ENCODE assay signal across 8 mouse cellular contexts in the genomic region with DNA sequence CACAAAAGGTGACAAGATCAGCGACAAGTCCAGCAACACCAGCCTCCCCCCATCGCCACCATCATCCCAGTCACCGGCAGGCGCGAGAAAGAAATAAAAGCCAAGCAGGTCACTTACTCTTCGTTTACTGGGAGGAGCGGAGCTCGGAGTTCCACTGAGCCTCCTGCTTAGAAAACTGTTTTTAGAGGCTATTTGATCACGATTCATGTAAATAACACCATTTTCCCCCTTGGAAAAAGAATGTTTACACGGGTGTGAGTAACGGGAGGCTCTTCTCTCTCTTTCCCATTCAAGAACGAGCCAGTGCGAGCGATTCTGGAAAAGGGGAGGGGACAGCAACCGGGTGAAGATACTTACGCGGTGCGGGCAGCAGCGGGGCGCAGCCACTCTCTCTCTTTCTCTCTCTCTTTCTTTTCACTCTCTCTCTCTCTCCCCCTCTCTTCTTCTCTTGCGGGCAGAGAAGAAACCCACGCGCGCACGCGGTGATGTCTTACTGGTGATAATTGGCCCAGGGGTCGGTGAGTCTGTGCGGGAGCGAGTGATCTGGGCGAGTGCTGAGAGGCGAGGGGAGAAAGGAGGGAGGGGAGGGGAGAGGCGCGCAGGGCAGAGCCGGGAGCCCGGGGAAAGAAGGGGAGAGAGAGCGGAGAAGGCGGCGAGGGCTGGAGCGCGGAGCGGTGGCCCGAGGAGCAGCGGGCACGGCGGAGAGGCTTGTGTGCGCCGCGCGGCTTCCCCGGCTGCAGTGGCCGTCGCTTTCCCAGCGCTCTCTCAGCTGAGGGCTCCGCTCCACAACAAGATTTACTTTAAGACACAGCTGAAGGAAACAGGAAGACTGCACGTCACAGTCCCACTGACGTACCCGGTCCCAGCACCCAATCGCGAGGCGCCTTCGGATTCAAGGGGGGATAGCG. TPM values are rescaled to one million over a fixed set of nuclear protein-coding genes. Genes with fewer than 3 reads are reported as not detected.
A peak's percentile ranks its signal among the peaks of the same experiment; 100 is the strongest.
DNase-seq lines count a peak whose midpoint lies in the region; ATAC-seq and TF ChIP-seq lines count a peak whose summit lies in the region.

TSS of gene Prox1 (minus strand) at position 804 of the 908 bp plus-strand sequence.

- H3K27me3 ChIP-seq in heart, embryonic 14.5 days (ENCODE audit: control insufficient read depth, insufficient read depth, low read length) = peaks cover under 1% of the 10 kb centered on the region; the same call in 1 of the 2 replicates
- H3K27me3 ChIP-seq in kidney, embryonic 15.5 days = peaks cover 88% of the 10 kb centered on the region
- peaks cover 74% of the 10 kb centered on the region for H3K27me3 ChIP-seq in limb, embryonic 14.5 days (ENCODE audit: control insufficient read depth, insufficient read depth, low read length)
- H3K27me3 ChIP-seq in midbrain, embryonic 15.5 days (replicated peaks) = peaks cover 22% of the 10 kb centered on the region

- TF ChIP-seq POLR2A in embryonic fibroblast, embryonic 13.5 days (IDR thresholded peaks at IDR 0.05; ENCODE audit: low read depth, low read length) = peak; percentile 48; the same call in 1 of the 2 replicates
- no peak for TF ChIP-seq POLR2A in limb, embryonic 14.5 days (IDR thresholded peaks at IDR 0.05; ENCODE audit: borderline replicate concordance, extremely low read depth, insufficient read depth, insufficient read length)

- H3K9me3 ChIP-seq in heart, embryonic 14.5 days (ENCODE audit: control insufficient read depth, low read length) = no peaks in the 10 kb centered on the region
- no peaks in the 10 kb centered on the region for H3K9me3 ChIP-seq in kidney, embryonic 15.5 days (replicated peaks)
- no peaks in the 10 kb centered on the region for H3K9me3 ChIP-seq in limb, embryonic 14.5 days (ENCODE audit: control insufficient read depth, low read length)
- H3K9me3 ChIP-seq in midbrain, embryonic 15.5 days = no peaks in the 10 kb centered on the region

- peak within 1 kb of the TSS; percentile 95 for H3K4me2 ChIP-seq in heart, embryonic 14.5 days (ENCODE audit: low read length)
- H3K4me2 ChIP-seq in kidney, embryonic 15.5 days = peak within 1 kb of the TSS; percentile 92
- H3K4me2 ChIP-seq in limb, embryonic 14.5 days (replicated peaks; ENCODE audit: low read depth, low read length, severe bottlenecking) = peak within 1 kb of the TSS; percentile 84
- peak within 1 kb of the TSS; percentile 95 for H3K4me2 ChIP-seq in midbrain, embryonic 15.5 days

- WGBS in heart, embryonic 14.5 days = under 1% methylated on average over 59 of the region's 62 CpGs
- WGBS in kidney, embryonic 15.5 days = under 1% methylated on average over 60 of the region's 62 CpGs
- 0% methylated on average over 62 of the region's 62 CpGs for WGBS in limb, embryonic 14.5 days
- WGBS in midbrain, embryonic 15.5 days = under 1% methylated on average over 62 of the region's 62 CpGs

- H3K4me1 ChIP-seq in embryonic fibroblast, embryonic 13.5 days (ENCODE audit: control insufficient read depth, insufficient read depth, low read length) = no peaks in the 10 kb centered on the region; the same call in 1 of the 2 replicates
- peaks cover 10 to 44% of the 10 kb centered on the region in 2 experiments; a peak in 3 of 4 replicates for H3K4me1 ChIP-seq in heart, embryonic 14.5 days (ENCODE audit: control insufficient read depth in 2 of 2, insufficient read depth in 2 of 2, low read length in 2 of 2)
- peaks cover 56% of the 10 kb centered on the region for H3K4me1 ChIP-seq in kidney, embryonic 15.5 days
- H3K4me1 ChIP-seq in limb, embryonic 14.5 days (ENCODE audit: control insufficient read depth, insufficient read depth, low read length) = peaks cover 14% of the 10 kb centered on the region
- peaks cover 54% of the 10 kb centered on the region for H3K4me1 ChIP-seq in midbrain, embryonic 15.5 days

- H3K9ac ChIP-seq in heart, embryonic 14.5 days (ENCODE audit: low read length) = peak within 1 kb of the TSS; percentile 96
- H3K9ac ChIP-seq in kidney, embryonic 15.5 days = peak within 1 kb of the TSS; percentile 44
- peak within 1 kb of the TSS; percentile 52 for H3K9ac ChIP-seq in limb, embryonic 14.5 days (ENCODE audit: low read depth, low read length, severe bottlenecking)
- H3K9ac ChIP-seq in midbrain, embryonic 15.5 days = peak within 1 kb of the TSS; percentile 52

- peak within 1 kb of the TSS; percentile 76 for H3K4me3 ChIP-seq in embryonic fibroblast, embryonic 13.5 days (ENCODE audit: insufficient read depth, low read length)
- peak within 1 kb of the TSS; percentile 83 to 84 for H3K4me3 ChIP-seq in heart, embryonic 14.5 days (ENCODE audit: control insufficient read depth in 1 of 2, insufficient read depth in 1 of 2, low read depth in 1 of 2, low read length in 2 of 2)
- H3K4me3 ChIP-seq in kidney, embryonic 15.5 days (replicated peaks) = peak within 1 kb of the TSS; percentile 65
- peak within 1 kb of the TSS; percentile 55 for H3K4me3 ChIP-seq in limb, embryonic 14.5 days (replicated peaks; ENCODE audit: low read length)
- H3K4me3 ChIP-seq in midbrain, embryonic 15.5 days = peak within 1 kb of the TSS; percentile 55

- peak; percentile 66 for ATAC-seq in CD4-positive, CD25-positive, alpha-beta regulatory T cell, adult 4 months
- peak; percentile 80 for ATAC-seq in heart, embryonic 14.5 days (ENCODE audit: insufficient number of reproducible peaks, insufficient read depth, low FRiP score, low read depth)
- peak; percentile 85 for ATAC-seq in kidney, embryonic 15.5 days (replicated peaks; ENCODE audit: low FRiP score)
- peak; percentile 88 for ATAC-seq in limb, embryonic 14.5 days (ENCODE audit: low FRiP score, low read depth)
- ATAC-seq in midbrain, embryonic 15.5 days (replicated peaks) = peak; percentile 88

- TF ChIP-seq CTCF in embryonic fibroblast, embryonic 13.5 days (IDR thresholded peaks at IDR 0.05; ENCODE audit: borderline replicate concordance, insufficient read depth, low read length) = no peak

- no peak within 1 kb of the TSS for H3K27ac ChIP-seq in embryonic fibroblast, embryonic 13.5 days (ENCODE audit: insufficient read depth, low read length)
- H3K27ac ChIP-seq in heart, embryonic 14.5 days (replicated peaks in 1 of 2; ENCODE audit: control insufficient read depth in 1 of 2, insufficient read depth in 1 of 2, low read depth in 2 of 2, low read length in 2 of 2) = peak within 1 kb of the TSS; percentile 96 to 97
- peak within 1 kb of the TSS; percentile 54; the same call in 1 of the 2 replicates for H3K27ac ChIP-seq in kidney, embryonic 15.5 days
- no peak within 1 kb of the TSS for H3K27ac ChIP-seq in limb, embryonic 14.5 days (replicated peaks; ENCODE audit: low read depth, low read length)
- peak within 1 kb of the TSS; percentile 83 for H3K27ac ChIP-seq in midbrain, embryonic 15.5 days

- no peaks in the 10 kb centered on the region for H3K36me3 ChIP-seq in heart, embryonic 14.5 days (ENCODE audit: control insufficient read depth, insufficient read depth, low read length)
- no peaks in the 10 kb centered on the region for H3K36me3 ChIP-seq in kidney, embryonic 15.5 days
- H3K36me3 ChIP-seq in limb, embryonic 14.5 days (ENCODE audit: control insufficient read depth, insufficient read depth, low read length) = no peaks in the 10 kb centered on the region
- H3K36me3 ChIP-seq in midbrain, embryonic 15.5 days (replicated peaks) = no peaks in the 10 kb centered on the region

- DNase-seq in adrenal gland, postnatal 4 days (ENCODE audit: low spot score in 2 of 2) = peak; percentile 29 to 60
- DNase-seq in limb, embryonic 14.5 days (ENCODE audit: low spot score) = peak; percentile 84
- DNase-seq in testis, postnatal 14 days (ENCODE audit: low spot score) = peak; percentile 38

RNA-seq across cellular contexts. Expression of gene Prox1, which starts in this region (rescaled TPM):
- polyA plus RNA-seq in CD4-positive, CD25-positive, alpha-beta regulatory T cell, adult 4 months (2017; shearing (Covaris generic)) = under 1 TPM; 0.11 to 0.20 TPM
- 10 to 100 TPM; 42.7 to 52.3 TPM for total RNA-seq in adrenal gland, postnatal 4 days (2021)
- 0.23 and 0.35 TPM in 2 replicates for polyA plus RNA-seq in embryonic fibroblast, embryonic 13.5 days (2011; ENCODE audit: insufficient read length, low read depth, missing spikeins)
- polyA plus RNA-seq in heart, embryonic 14.5 days (2014; fragmentation: Nextera tagmentation; extraction: Ambion mirVana) = 21.0 and 21.7 TPM in 2 replicates
- 1.3 and 1.8 TPM in 2 replicates for polyA plus RNA-seq in kidney, embryonic 15.5 days (2015; fragmentation: Nextera tagmentation; extraction: Ambion mirVana)
- 2.6 and 2.9 TPM in 2 replicates for polyA plus RNA-seq in limb, embryonic 14.5 days (2012; rRNA removed)
- 2.7 and 3.1 TPM in 2 replicates for polyA plus RNA-seq in limb, embryonic 14.5 days (2014; fragmentation: Nextera tagmentation; extraction: Ambion mirVana)
- 11.1 and 14.1 TPM in 2 replicates for polyA plus RNA-seq in midbrain, embryonic 15.5 days (2015; fragmentation: Nextera tagmentation; extraction: Ambion mirVana)

Comparison
In these comparisons a context has a peak if more than half of its experiments do, and no peak if none do; other contexts are left out.
1. Peak in ATAC-seq in CD4-positive, CD25-positive, alpha-beta regulatory T cell, adult 4 months; RNA of the gene not detected or under 1 TPM.
2. H3K27ac ChIP-seq: peak in heart, embryonic 14.5 days (2 of 2), kidney, embryonic 15.5 days (single experiment) and midbrain, embryonic 15.5 days (single experiment); none in embryonic fibroblast, embryonic 13.5 days (single experiment) and limb, embryonic 14.5 days (single experiment).
3. H3K9ac ChIP-seq: peak in every context shown above with its lines; median percentile 96 in heart, embryonic 14.5 days; 52 in limb, embryonic 14.5 days; 52 in midbrain, embryonic 15.5 days; 44 in kidney, embryonic 15.5 days.
4. Peak in every context shown above with its lines, with median percentiles within 50 percentile points of each other: ATAC-seq, DNase-seq, H3K4me3 ChIP-seq and H3K4me2 ChIP-seq.